Mouse (Mus musculus) inflammation-experienced regulatory T-cells, adult 6 months (primary cell): ENCODE results near the gene E030030I06Rik. TPM values are rescaled to one million over a fixed set of nuclear protein-coding genes. Genes with fewer than 3 reads are reported as not detected.
"Not testable (repeated sequence)": the region's sequence is repeated elsewhere in the genome, so short reads cannot be mapped to it uniquely, and the experiment has no call there.

ENCODE experiments used
- ATAC-seq: one replicate; pipeline ENCODE4 v1.8.0; 2017
- polyA plus RNA-seq, 3 experiments: library from polyadenylated mRNA; unstranded; fragments of 100-300 nt; shearing (Covaris generic); gene quantifications; one replicate each; pipeline ENCODE4 v1.2.1; 2017

The E030030I06Rik gene
- polyA plus RNA-seq, 3 experiments from 2014 or later, result 9.4 to 12.6 (median 12.1) TPM

GRCm38 (mm10) chr10:22151863-22152640, 3.0 kb upstream of the E030030I06Rik start:
- ATAC-seq, result not testable (repeated sequence)

- ATAC-seq, result not testable (repeated sequence)
Observed at GRCm38 (mm10) chr10:22151056-22151862, 2.2 kb upstream of the E030030I06Rik start.

- peak; percentile 9 for ATAC-seq
Observed at GRCm38 (mm10) chr10:22150593-22150992, 1.5 kb upstream of the E030030I06Rik start.

GRCm38 (mm10) chr10:22149691-22150465, 808 bp upstream of the E030030I06Rik start:
- ATAC-seq, result no peak

- peak; percentile 76 for ATAC-seq
Observed at GRCm38 (mm10) chr10:22148441-22149072, 513 bp downstream of the E030030I06Rik start.

GRCm38 (mm10) chr10:22142926-22143325, 6.1 kb downstream of the E030030I06Rik start:
- no peak for ATAC-seq

GRCm38 (mm10) chr10:22142194-22142593, 6.9 kb downstream of the E030030I06Rik start:
- ATAC-seq, result not testable (repeated sequence)

GRCm38 (mm10) chr10:22140665-22141280, 8.3 kb downstream of the E030030I06Rik start:
- ATAC-seq, result no peak

GRCm38 (mm10) chr10:22074531-22074930, 74.5 kb downstream of the E030030I06Rik start:
- ATAC-seq, result no peak

GRCm38 (mm10) chr10:22072739-22073138, 76.3 kb downstream of the E030030I06Rik start:
- no peak for ATAC-seq

GRCm38 (mm10) chr10:22070576-22070975, 78.5 kb downstream of the E030030I06Rik start:
- ATAC-seq, result no peak

- ATAC-seq, result no peak
Observed at GRCm38 (mm10) chr10:22070168-22070567, 78.9 kb downstream of the E030030I06Rik start.

GRCm38 (mm10) chr10:22067979-22068378, 81.1 kb downstream of the E030030I06Rik start, which contains the start of gene 4930444G20Rik:
4930444G20Rik (minus strand) TSS chr10:22068079.
- ATAC-seq, result not testable (repeated sequence)

Other genes with a start within 250 kb of the E030030I06Rik start
- gene 4930444G20Rik, start 81.2 kb downstream of the E030030I06Rik start, polyA plus RNA-seq, result not detected
- gene Raet1e, start 9.3 kb upstream of the E030030I06Rik start, polyA plus RNA-seq, result under 1 TPM in 1 of 3 experiments, not detected in 2; 0.49 TPM
- 10 to 100 TPM in 1 of 3 experiments, 1 to 10 TPM in 2; 3.6 to 12.3 (median 6.7) TPM for gene H60b, start 9.3 kb upstream of the E030030I06Rik start, polyA plus RNA-seq
- not detected for gene Raet1d, start 211.3 kb upstream of the E030030I06Rik start, polyA plus RNA-seq